Mouse (Mus musculus) kidney, adult 2 months (tissue): ENCODE measurements at regions not wholly inside any gene's neighbourhood (a gene's known extent, or its start where the extent isn't known, plus 50 kb on each side); places are given as distances from the start of the nearest gene placed in this dataset.

Source experiments
- DNase-seq: peaks from one replicate; pipeline ENCODE4 v3.0.0; 2021
- H3K27ac ChIP-seq: fragments of 200-500 bp; 2 replicates; pipeline ENCODE4 v1.5.1; 2012; ENCODE audit warnings: low read depth, low read length, control low read depth, inconsistent platforms; ENCODE audit not compliant: insufficient read depth
- H3K27me3 ChIP-seq: fragments of 200-500 bp; replicated peaks from 2 replicates; pipeline ENCODE4 v1.6.1; 2012; ENCODE audit warnings: mild to moderate bottlenecking, moderate library complexity, low read length, inconsistent platforms; ENCODE audit not compliant: control insufficient read depth, insufficient read depth
- H3K36me3 ChIP-seq: fragments of 200-500 bp; 2 replicates; pipeline ENCODE4 v1.6.1; 2012; ENCODE audit warnings: mild to moderate bottlenecking, moderate library complexity, low read length, inconsistent platforms; ENCODE audit not compliant: control insufficient read depth, insufficient read depth
- H3K4me1 ChIP-seq: fragments of 200-500 bp; 2 replicates; pipeline ENCODE4 v1.6.1; 2011; ENCODE audit warnings: low read length; ENCODE audit not compliant: control insufficient read depth, insufficient read depth
- H3K4me3 ChIP-seq: fragments of 200-500 bp; 2 replicates; pipeline ENCODE4 v1.5.1; 2011; ENCODE audit warnings: mild to moderate bottlenecking, low read depth, low read length, control low read depth; ENCODE audit not compliant: insufficient read depth
- CTCF ChIP-seq: fragments of 200-500 bp; conservative IDR thresholded peaks from 2 replicates; pipeline ENCODE4 v1.5.1; 2011; ENCODE audit warnings: low read depth, mild to moderate bottlenecking, control low read depth, low read length, moderate library complexity, mixed read lengths; ENCODE audit not compliant: insufficient read depth, insufficient read length
- POLR2A ChIP-seq: fragments of 200-500 bp; IDR thresholded peaks from one replicate; pipeline ENCODE4 v1.6.1; 2011; ENCODE audit warnings: low read depth, low read length, control low read depth
- WGBS: fragments of 180-500 bp; shearing (Covaris S2); methylation state at CpG from one replicate; pipeline ENCODE4 v1.1.7; 2018; 5-methylcytosine and 5-hydroxymethylcytosine counted together

GRCm38 (mm10) chr9:23651300-23651699, 428.4 kb downstream of the Bmper start:
- Histone ChIP-seq H3K36me3 (no peaks in the 10 kb centered on the region), H3K4me3 (no peak overlapping the region), H3K4me1 (no peaks in the 10 kb centered on the region), H3K27ac (no peak overlapping the region), H3K27me3 (no peaks in the 10 kb centered on the region)
- no peak for TF ChIP-seq CTCF
- no peak for TF ChIP-seq POLR2A
- no peak for DNase-seq
- 72% methylated on average over 2 of the region's 2 CpGs for WGBS

GRCm38 (mm10) chr9:23653086-23653485, 430.2 kb downstream of the Bmper start:
- no peak overlapping the region for H3K27ac ChIP-seq
- H3K4me1 ChIP-seq, result no peaks in the 10 kb centered on the region
- WGBS, result 58% methylated on average over 2 of the region's 2 CpGs
- TF ChIP-seq POLR2A (no peak), CTCF (no peak)
- DNase-seq, result no peak
- H3K4me3 ChIP-seq, result no peak overlapping the region
- H3K36me3 ChIP-seq, result no peaks in the 10 kb centered on the region
- no peaks in the 10 kb centered on the region for H3K27me3 ChIP-seq

GRCm38 (mm10) chr9:23654777-23655176, 431.9 kb downstream of the Bmper start:
- no peak overlapping the region for H3K27ac ChIP-seq
- DNase-seq, result no peak
- no peak overlapping the region for H3K4me3 ChIP-seq
- no peaks in the 10 kb centered on the region for H3K27me3 ChIP-seq
- no peaks in the 10 kb centered on the region for H3K4me1 ChIP-seq
- 68% methylated on average over 1 of the region's 1 CpGs for WGBS
- TF ChIP-seq CTCF, result no peak
- TF ChIP-seq POLR2A, result no peak
- H3K36me3 ChIP-seq, result no peaks in the 10 kb centered on the region

GRCm38 (mm10) chr9:23665960-23666359, 431.8 kb upstream of the Npsr1 start:
- Histone ChIP-seq H3K27me3 (no peaks in the 10 kb centered on the region), H3K4me1 (no peaks in the 10 kb centered on the region), H3K36me3 (no peaks in the 10 kb centered on the region), H3K4me3 (no peak overlapping the region), H3K27ac (no peak overlapping the region)
- no peak for TF ChIP-seq CTCF
- TF ChIP-seq POLR2A, result no peak
- no peak for DNase-seq

GRCm38 (mm10) chr9:23669230-23669629, 428.6 kb upstream of the Npsr1 start:
- H3K27me3 ChIP-seq, result no peaks in the 10 kb centered on the region
- no peaks in the 10 kb centered on the region for H3K4me1 ChIP-seq
- H3K27ac ChIP-seq, result no peak overlapping the region
- H3K4me3 ChIP-seq, result no peak overlapping the region
- DNase-seq, result no peak
- no peak for TF ChIP-seq CTCF
- TF ChIP-seq POLR2A, result no peak
- no peaks in the 10 kb centered on the region for H3K36me3 ChIP-seq
- 82% methylated on average over 4 of the region's 4 CpGs for WGBS

GRCm38 (mm10) chr9:23670642-23671041, 427.2 kb upstream of the Npsr1 start:
- Histone ChIP-seq H3K4me1 (no peaks in the 10 kb centered on the region), H3K27ac (no peak overlapping the region), H3K4me3 (no peak overlapping the region), H3K27me3 (no peaks in the 10 kb centered on the region), H3K36me3 (no peaks in the 10 kb centered on the region)
- 16% methylated on average over 5 of the region's 5 CpGs for WGBS
- TF ChIP-seq CTCF, result no peak
- TF ChIP-seq POLR2A, result no peak
- peak; percentile 10 for DNase-seq

GRCm38 (mm10) chr9:23673347-23673860, 424.4 kb upstream of the Npsr1 start:
- 93% methylated on average over 4 of the region's 4 CpGs for WGBS

More at GRCm38 (mm10) chr9:23673347-23673860, 424.4 kb upstream of the Npsr1 start:
- DNase-seq, result no peak
- Histone ChIP-seq H3K36me3 (no peaks in the 10 kb centered on the region), H3K4me3 (no peak overlapping the region), H3K4me1 (no peaks in the 10 kb centered on the region), H3K27me3 (no peaks in the 10 kb centered on the region), H3K27ac (no peak overlapping the region)
- TF ChIP-seq CTCF, result no peak
- TF ChIP-seq POLR2A, result no peak
